Mouse (Mus musculus) neural tube, embryonic 11.5 days (tissue): ENCODE data around the gene Naip2. TPM values are rescaled to one million over a fixed set of nuclear protein-coding genes. Genes with fewer than 3 reads are reported as not detected.
"Not testable (repeated sequence)": the region's sequence is repeated elsewhere in the genome, so short reads cannot be mapped to it uniquely, and the experiment has no call there.

Source experiments
- ATAC-seq: fragments of 200-750 bp; cut with Nextera tagmentation; 2 replicates; pipeline ENCODE4 v1.8.0; 2017; ENCODE audit warnings: moderate number of reproducible peaks, mild to moderate bottlenecking, moderate TSS enrichment, moderate library complexity; ENCODE audit not compliant: insufficient read depth, low FRiP score, low TSS enrichment
- DNase-seq: peaks from one replicate; pipeline ENCODE4 v3.0.0-alpha.2; 2015; ENCODE audit warnings: low spot score
- H3K27ac ChIP-seq: fragments of 300-500 bp; sonication (generic); 2 replicates; pipeline ENCODE4 v1.5.1; 2014; ENCODE audit warnings: low read depth, mild to moderate bottlenecking, low read length
- H3K27me3 ChIP-seq: fragments of 300-500 bp; sonication (generic); 2 replicates; pipeline ENCODE4 v1.6.1; 2014; ENCODE audit warnings: mild to moderate bottlenecking, low read length, mixed read lengths; ENCODE audit not compliant: control insufficient read depth, insufficient read depth
- H3K36me3 ChIP-seq: fragments of 300-500 bp; sonication (generic); 2 replicates; pipeline ENCODE4 v1.6.1; 2014; ENCODE audit warnings: mild to moderate bottlenecking, low read length, moderate library complexity, mixed read lengths; ENCODE audit not compliant: control insufficient read depth, insufficient read depth
- H3K4me1 ChIP-seq: fragments of 300-500 bp; sonication (generic); 2 replicates; pipeline ENCODE4 v1.6.1; 2014; ENCODE audit warnings: low read length, mixed read lengths; ENCODE audit not compliant: control insufficient read depth, insufficient read depth
- H3K4me2 ChIP-seq: fragments of 300-500 bp; sonication (generic); 2 replicates; pipeline ENCODE4 v1.6.1; 2014; ENCODE audit warnings: low read depth, mild to moderate bottlenecking, moderate library complexity
- H3K4me3 ChIP-seq: fragments of 300-500 bp; sonication (generic); 2 replicates; pipeline ENCODE4 v1.5.1; 2014; ENCODE audit warnings: low read depth, low read length
- H3K9ac ChIP-seq: fragments of 300-500 bp; sonication (generic); 2 replicates; pipeline ENCODE4 v1.6.1; 2014; ENCODE audit warnings: mild to moderate bottlenecking, low read length
- H3K9me3 ChIP-seq: fragments of 300-500 bp; sonication (generic); 2 replicates; pipeline ENCODE4 v1.6.1; 2016; ENCODE audit warnings: low read length; ENCODE audit not compliant: control insufficient read depth
- WGBS: fragments of 180-500 bp; shearing (Covaris S2); extraction: QIAGEN DNeasy Blood & Tissue Kit; methylation state at CpG from one replicate; pipeline ENCODE4 v1.1.7; 2014; 5-methylcytosine and 5-hydroxymethylcytosine counted together
- polyA plus RNA-seq: library from polyadenylated mRNA; unstranded; fragments of >200 nt; fragmentation: Nextera tagmentation; extraction: Ambion mirVana; gene quantifications from 2 replicates; pipeline ENCODE4 v1.2.1, GENCODE M21; 2014

Naip2 gene
- polyA plus RNA-seq: 0.23 and 0.61 TPM in 2 replicates

- not testable (repeated sequence) for ATAC-seq, H3K4me3 ChIP-seq, H3K36me3 ChIP-seq, H3K9me3 ChIP-seq, DNase-seq, H3K9ac ChIP-seq, H3K27me3 ChIP-seq, H3K27ac ChIP-seq, H3K4me1 ChIP-seq, H3K4me2 ChIP-seq
- WGBS: 83% methylated on average over 3 of the region's 3 CpGs
These were observed at the start of gene Naip2 for GRCm38 (mm10) chr13:100201659-100202333. Gene Naip2, minus strand, starts transcription at chr13:100202092.

GRCm38 (mm10) chr13:100246896-100247519, 45.1 kb upstream of the Naip2 start:
- not testable (repeated sequence) for H3K4me1 ChIP-seq, H3K27me3 ChIP-seq, H3K27ac ChIP-seq, H3K36me3 ChIP-seq, H3K4me3 ChIP-seq, H3K9me3 ChIP-seq, H3K9ac ChIP-seq, H3K4me2 ChIP-seq, ATAC-seq, DNase-seq
- 84% methylated on average over 5 of the region's 5 CpGs for WGBS

- not testable (repeated sequence) for H3K4me3 ChIP-seq, H3K27me3 ChIP-seq, H3K9me3 ChIP-seq, H3K36me3 ChIP-seq, H3K9ac ChIP-seq, DNase-seq, H3K4me2 ChIP-seq, ATAC-seq, H3K27ac ChIP-seq, H3K4me1 ChIP-seq
- 82% methylated on average over 4 of the region's 4 CpGs for WGBS
These were observed 44.3 kb upstream of the Naip2 start, which contains the start of gene Naip5 for GRCm38 (mm10) chr13:100246223-100246622. Gene Naip5, minus strand, starts transcription at chr13:100246323.

- no peak overlapping the region for H3K9ac ChIP-seq
- H3K27ac ChIP-seq: no peak overlapping the region
- H3K9me3 ChIP-seq: no peaks in the 10 kb centered on the region
- no peaks in the 10 kb centered on the region for H3K36me3 ChIP-seq
- H3K27me3 ChIP-seq: no peaks in the 10 kb centered on the region
- no peak for ATAC-seq
- DNase-seq: no peak
- H3K4me2 ChIP-seq: no peak overlapping the region
- H3K4me1 ChIP-seq: no peaks in the 10 kb centered on the region
- H3K4me3 ChIP-seq: no peak overlapping the region
These were observed 41.8 kb upstream of the Naip2 start for GRCm38 (mm10) chr13:100243702-100244101.

- not testable (repeated sequence) for H3K9ac ChIP-seq, ATAC-seq, H3K4me1 ChIP-seq, H3K9me3 ChIP-seq, DNase-seq, H3K36me3 ChIP-seq, H3K4me2 ChIP-seq, H3K27ac ChIP-seq, H3K4me3 ChIP-seq, H3K27me3 ChIP-seq
- 82% methylated on average over 1 of the region's 1 CpGs for WGBS
These were observed 11.8 kb upstream of the Naip2 start for GRCm38 (mm10) chr13:100213683-100214082.

- 30% methylated on average over 8 of the region's 8 CpGs for WGBS
These were observed 8.6 kb upstream of the Naip2 start for GRCm38 (mm10) chr13:100210540-100210939.

GRCm38 (mm10) chr13:100203319-100203718, 1.4 kb upstream of the Naip2 start:
- no peak for ATAC-seq
- H3K4me1 ChIP-seq: no peaks in the 10 kb centered on the region
- H3K27me3 ChIP-seq: no peaks in the 10 kb centered on the region
- no peak overlapping the region for H3K4me3 ChIP-seq
- WGBS: 92% methylated on average over 1 of the region's 1 CpGs
- H3K4me2 ChIP-seq: no peak overlapping the region
- no peaks in the 10 kb centered on the region for H3K9me3 ChIP-seq
- H3K27ac ChIP-seq: no peak overlapping the region
- no peak for DNase-seq
- H3K36me3 ChIP-seq: no peaks in the 10 kb centered on the region
- H3K9ac ChIP-seq: no peak overlapping the region

More at GRCm38 (mm10) chr13:100210540-100210939, 8.6 kb upstream of the Naip2 start:
- no peak overlapping the region for H3K9ac ChIP-seq
- no peak overlapping the region for H3K4me2 ChIP-seq
- no peaks in the 10 kb centered on the region for H3K36me3 ChIP-seq
- no peaks in the 10 kb centered on the region for H3K27me3 ChIP-seq
- no peaks in the 10 kb centered on the region for H3K9me3 ChIP-seq
- no peaks in the 10 kb centered on the region for H3K4me1 ChIP-seq
- no peak overlapping the region for H3K4me3 ChIP-seq
- H3K27ac ChIP-seq: no peak overlapping the region
- no peak for ATAC-seq
- DNase-seq: peak; percentile 49

GRCm38 (mm10) chr13:100200778-100201177, 1.1 kb downstream of the Naip2 start:
- Histone ChIP-seq H3K4me2 (no peak overlapping the region), H3K9ac (no peak overlapping the region), H3K27ac (no peak overlapping the region), H3K9me3 (no peaks in the 10 kb centered on the region), H3K27me3 (no peaks in the 10 kb centered on the region), H3K4me3 (no peak overlapping the region), H3K36me3 (no peaks in the 10 kb centered on the region), H3K4me1 (no peaks in the 10 kb centered on the region)
- no peak for ATAC-seq
- no peak for DNase-seq

- H3K4me2 ChIP-seq: no peak overlapping the region
- no peak overlapping the region for H3K27ac ChIP-seq
- no peaks in the 10 kb centered on the region for H3K27me3 ChIP-seq
- DNase-seq (no peak), ATAC-seq (no peak)
- no peaks in the 10 kb centered on the region for H3K36me3 ChIP-seq
- H3K4me3 ChIP-seq: no peak overlapping the region
- WGBS: 72% methylated on average over 3 of the region's 3 CpGs
- no peaks in the 10 kb centered on the region for H3K9me3 ChIP-seq
- H3K9ac ChIP-seq: no peak overlapping the region
- no peaks in the 10 kb centered on the region for H3K4me1 ChIP-seq
These were observed 6.5 kb downstream of the Naip2 start for GRCm38 (mm10) chr13:100195421-100195820.
